Mouse (Mus musculus): ENCODE measurements around the gene Med12l. TPM values are rescaled to one million over a fixed set of nuclear protein-coding genes. Genes with fewer than 3 reads are reported as not detected.

The Med12l gene
- polyA plus RNA-seq (2012; rRNA removed): 1.5 and 1.6 TPM in 2 replicates

DNA sequence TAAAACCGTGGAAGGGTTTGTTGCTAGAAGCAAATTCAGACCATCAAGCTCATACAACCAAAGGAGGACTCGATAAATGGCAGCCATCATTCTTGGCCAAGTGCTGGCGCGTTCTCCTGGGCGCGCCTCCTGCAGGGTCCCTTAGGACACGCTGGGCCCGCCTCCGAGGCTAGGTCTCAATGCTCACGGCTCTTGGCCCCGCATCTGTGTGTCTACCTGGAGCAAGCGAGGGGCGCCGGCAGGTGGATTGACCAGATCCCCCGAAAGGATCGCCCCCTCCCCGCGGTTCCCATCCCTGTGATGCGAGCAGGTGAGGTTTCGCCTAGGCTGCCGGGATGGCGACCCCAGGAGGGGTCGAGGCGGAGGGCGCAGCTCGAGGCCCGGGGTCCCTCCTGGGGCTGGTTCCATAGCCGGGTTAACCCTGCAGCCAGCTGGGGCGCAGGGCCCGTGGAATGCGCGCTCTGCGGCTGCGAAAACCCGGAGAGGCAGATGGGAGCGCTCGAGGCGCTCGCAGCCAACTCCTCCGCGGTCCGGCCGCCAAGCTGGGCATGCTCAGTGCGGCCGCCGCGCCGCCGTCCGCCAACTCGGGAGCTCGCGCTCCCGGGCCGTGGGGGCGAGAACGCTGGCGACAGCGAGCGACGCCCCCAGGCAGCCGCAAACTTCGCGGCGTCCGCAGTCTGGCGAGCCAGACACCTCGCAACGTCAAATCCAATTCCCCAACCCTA lies at the start of gene Med12l:
Gene Med12l, plus strand, starts transcription at position 555 of the 725 bp plus-strand sequence.

DNA sequence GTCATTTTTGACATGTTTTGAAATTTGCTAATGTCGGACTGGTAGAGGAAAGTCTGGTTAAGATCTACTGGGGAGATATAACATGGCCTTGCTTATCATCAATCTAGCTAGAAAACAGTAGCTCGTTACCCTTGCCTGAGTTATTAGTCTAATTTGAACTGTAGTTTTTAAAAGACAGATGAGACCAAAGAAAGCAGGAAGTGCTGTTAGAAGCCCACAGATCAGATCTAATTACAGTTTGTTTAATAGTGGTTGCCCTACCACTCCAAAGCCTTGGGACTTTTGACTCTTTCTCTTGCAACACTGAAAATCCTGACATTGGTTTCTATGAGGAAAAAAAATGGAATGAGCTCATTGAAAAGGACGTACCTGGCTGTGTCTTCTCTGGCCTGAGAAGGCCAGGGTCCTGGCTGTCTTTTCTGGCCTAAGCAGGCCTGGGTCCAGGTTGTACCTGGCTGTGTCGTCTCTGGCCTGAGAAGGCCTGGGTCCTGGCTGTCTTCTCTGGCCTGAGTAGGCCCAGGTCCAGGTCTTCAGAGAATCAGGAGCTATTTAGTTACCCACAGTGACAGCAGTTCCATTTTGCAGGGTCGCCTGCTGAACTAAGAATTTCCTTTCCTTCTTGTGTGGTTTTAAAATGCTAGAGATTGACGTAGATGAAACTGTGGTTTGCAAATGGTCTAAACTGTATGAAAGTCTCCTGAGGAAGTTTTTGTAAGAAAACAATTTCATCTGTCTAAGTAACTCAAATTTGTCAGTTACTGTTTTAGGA lies 95.8 kb downstream of the Med12l start, which contains the start of gene Gpr171:
Gene Gpr171, minus strand, starts transcription at position 604 of the 769 bp plus-strand sequence.

DNA sequence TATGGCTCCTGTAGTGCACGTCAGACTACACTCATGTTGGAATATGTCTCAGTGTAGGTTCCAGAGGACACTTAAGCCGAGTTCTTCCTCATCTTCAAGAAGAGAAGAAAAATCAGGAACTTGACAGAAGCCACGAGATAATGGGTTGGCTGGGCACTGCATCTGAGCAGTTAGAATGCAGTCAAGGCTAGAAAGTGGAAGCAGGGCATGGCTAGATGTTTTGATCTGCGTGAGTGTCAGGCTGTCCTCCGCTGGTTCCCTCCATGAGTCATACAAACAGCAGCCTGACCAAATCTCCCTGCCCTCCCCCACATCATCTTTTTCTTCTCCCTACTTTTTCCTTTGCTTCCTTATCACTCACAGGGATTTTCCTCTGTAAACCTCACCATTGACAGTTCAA lies 147.8 kb downstream of the Med12l start, which contains the start of gene P2ry14:
Gene P2ry14, minus strand, starts transcription at position 195 of the 400 bp plus-strand sequence.

DNA sequence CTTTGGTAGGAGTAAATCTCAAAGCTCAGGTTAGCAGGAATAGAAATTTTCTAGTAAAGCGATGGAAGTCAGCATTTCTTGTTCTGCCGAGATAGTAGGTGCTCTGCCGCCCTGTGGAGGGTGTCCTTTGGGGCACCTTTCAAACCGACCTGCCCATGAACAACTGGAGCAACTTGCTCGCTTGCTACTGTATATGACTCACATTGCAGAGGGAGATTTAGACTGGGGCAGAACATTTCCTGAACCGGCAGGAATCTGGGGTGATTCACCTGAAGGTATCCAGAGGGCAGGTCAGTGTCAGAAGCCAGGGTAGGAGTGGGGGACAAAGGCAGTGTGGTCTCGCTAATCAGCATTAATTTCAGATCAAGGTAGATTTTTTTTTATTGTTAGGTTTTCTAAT lies 189.3 kb downstream of the Med12l start, which contains the start of gene Gpr87:
Gene Gpr87, minus strand, starts transcription at position 167 of the 400 bp plus-strand sequence.

DNA sequence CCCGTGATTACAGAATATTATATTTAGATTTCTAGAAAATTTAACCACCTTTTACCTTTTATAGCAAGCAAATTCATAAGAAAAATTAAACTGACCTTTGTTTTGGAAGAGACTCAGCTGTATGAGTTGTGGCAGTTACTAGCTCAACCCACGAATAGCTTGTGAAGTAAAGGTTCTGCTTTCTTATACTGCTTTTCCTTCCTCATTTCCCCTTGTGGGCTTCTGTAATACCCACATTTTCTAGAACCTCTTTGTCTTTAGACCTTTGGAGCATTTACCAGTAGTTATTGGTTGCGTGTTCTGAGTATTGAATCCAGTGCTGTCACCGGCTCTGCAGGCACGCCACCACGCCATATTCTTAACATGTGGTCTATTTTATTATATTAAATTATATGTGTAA lies 205.1 kb downstream of the Med12l start, which contains the start of gene P2ry13:
Gene P2ry13, minus strand, starts transcription at position 156 of the 400 bp plus-strand sequence.

DNA sequence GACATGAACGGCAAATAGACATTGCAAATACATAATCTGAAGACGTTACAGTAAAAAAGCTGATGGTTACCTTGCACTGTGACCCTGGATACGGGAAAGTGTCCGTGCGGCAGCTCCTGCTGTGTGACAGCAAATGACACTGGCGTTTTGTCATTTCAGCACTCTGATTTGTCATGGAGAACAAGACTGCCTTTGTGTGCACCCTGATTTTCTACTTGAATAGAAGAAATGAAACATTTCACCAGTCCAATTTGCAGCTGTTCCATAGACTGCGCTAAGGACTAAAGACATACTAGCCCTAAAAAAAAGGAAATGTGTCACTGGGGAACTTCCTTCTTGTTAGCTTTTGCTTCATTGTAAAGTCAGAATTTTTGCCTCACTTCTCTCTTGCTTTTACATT lies 257.1 kb downstream of the Med12l start, which contains the start of gene P2ry12:
Gene P2ry12, minus strand, starts transcription at position 168 of the 400 bp plus-strand sequence.

DNA sequence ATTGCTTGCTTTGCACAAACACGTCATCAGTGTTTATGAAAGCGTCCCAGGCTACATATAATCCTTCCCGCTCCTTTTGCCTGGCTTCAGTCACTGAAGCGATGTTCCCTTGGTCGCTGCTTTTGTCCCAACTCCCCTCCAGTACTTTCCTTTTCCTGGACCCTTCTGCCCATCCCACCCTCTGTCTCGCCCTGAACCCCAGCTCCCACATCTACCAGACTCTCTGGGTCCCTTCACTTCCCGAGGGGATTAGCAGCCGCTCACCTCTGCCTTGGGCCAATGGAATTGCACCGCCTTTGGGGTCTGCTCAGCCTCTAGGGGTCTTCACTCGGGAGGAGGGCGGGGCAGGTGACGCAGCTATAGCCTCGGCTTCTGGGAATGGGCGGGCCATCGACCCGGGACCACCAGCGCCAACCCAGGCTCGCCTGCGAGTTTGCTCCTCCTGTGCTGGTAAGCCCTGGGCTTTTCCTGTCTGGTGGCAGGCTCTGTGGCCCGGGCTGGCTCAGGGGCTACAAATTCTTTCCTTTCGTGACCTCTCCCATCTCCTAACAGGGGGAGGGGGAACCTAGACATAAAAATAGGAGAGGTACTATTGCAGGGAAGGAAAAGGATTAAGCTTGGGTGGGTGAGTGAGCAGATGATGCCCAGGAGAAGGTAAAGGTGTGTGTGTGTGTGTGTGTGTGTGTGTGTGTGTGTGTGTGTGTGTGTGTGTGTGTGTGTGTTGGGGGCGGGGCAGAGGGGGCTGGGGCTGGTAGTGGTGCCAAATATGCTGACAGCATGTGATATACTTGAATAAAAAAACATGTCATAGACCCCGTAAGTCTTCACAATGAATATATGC lies 338.7 kb downstream of the Med12l start, which contains the start of gene Igsf10:
Gene Igsf10, minus strand, starts transcription at position 330 of the 841 bp plus-strand sequence.

Other genes with a start within 250 kb of the Med12l start
- not detected in 2 replicates for gene Mindy4b-ps, start 183.5 kb upstream of the Med12l start, polyA plus RNA-seq (2012; rRNA removed)
- gene Clrn1, start 120.5 kb upstream of the Med12l start, polyA plus RNA-seq (2012; rRNA removed): not detected in 2 replicates
- gene Gpr171, start 96.0 kb downstream of the Med12l start, polyA plus RNA-seq (2012; rRNA removed): 0.38 and 0.48 TPM in 2 replicates
- gene P2ry14, start 147.8 kb downstream of the Med12l start, polyA plus RNA-seq (2012; rRNA removed): 3.8 TPM in 2 replicates
- not detected in 2 replicates for gene Gpr87, start 189.3 kb downstream of the Med12l start, polyA plus RNA-seq (2012; rRNA removed)
- 1.0 and 1.6 TPM in 2 replicates for gene P2ry13, start 205.1 kb downstream of the Med12l start, polyA plus RNA-seq (2012; rRNA removed)

Data from colon, adult 2 months (tissue).